In genomic region chr14:79314245-79315010, GRCm38 (mm10) we compare ENCODE assay signal across 14 mouse cellular contexts. TPM values are rescaled to one million over a fixed set of nuclear protein-coding genes. Genes with fewer than 3 reads are reported as not detected.
DNase-seq lines count a peak whose midpoint lies in the region; ATAC-seq lines count a peak whose summit lies in the region.
"Had no signal": no experiment of that assay in that cellular context is flagged by ENCODE, and none has a peak within 500 bp of the region (broad histone marks: within the 10 kb centered on the region; RNA-seq: fewer than 3 reads in every experiment).

No protein-coding gene starts in this region.

- no peaks in the 10 kb centered on the region for H3K9me3 ChIP-seq in midbrain, embryonic 16.5 days (replicated peaks; ENCODE audit: control insufficient read depth, low read length, poor library complexity, severe bottlenecking)
- no peaks in the 10 kb centered on the region for H3K9me3 ChIP-seq in midbrain, embryonic 10.5 days (replicated peaks)
- H3K9me3 ChIP-seq in forebrain, embryonic 16.5 days (ENCODE audit: control insufficient read depth, low read length), result no peaks in the 10 kb centered on the region

- H3K4me3 ChIP-seq in midbrain, embryonic 16.5 days (ENCODE audit: low read depth, low read length), result no peak overlapping the region
- H3K4me3 ChIP-seq in midbrain, embryonic 10.5 days, result no peak overlapping the region
- H3K4me3 ChIP-seq in forebrain, embryonic 16.5 days (replicated peaks; ENCODE audit: low read length), result no peak overlapping the region
- H3K4me3 ChIP-seq: erythroblast, embryonic 14.5 days had no signal

- peak; percentile 76 for DNase-seq in heart, adult 11 months
- no peak for DNase-seq in heart, postnatal 14 days
- no peak for DNase-seq in midbrain, embryonic 10.5 days (ENCODE audit: low spot score)
- DNase-seq in urinary bladder, postnatal 14 days (ENCODE audit: low spot score), result no peak
- DNase-seq in T-cell, adult 2 months (ENCODE audit: low spot score), result no peak
- DNase-seq in kidney, adult 9 months, result no peak
- DNase-seq: adrenal gland, adult 2 months; cerebellum, postnatal 25 days; gastrocnemius, postnatal 36 days; lung, postnatal 14 days had no signal

- no peaks in the 10 kb centered on the region for H3K27me3 ChIP-seq in midbrain, embryonic 16.5 days (ENCODE audit: control insufficient read depth, insufficient read depth, low read depth, low read length)
- H3K27me3 ChIP-seq in midbrain, embryonic 10.5 days (ENCODE audit: low read depth, poor library complexity, severe bottlenecking), result no peaks in the 10 kb centered on the region
- no peaks in the 10 kb centered on the region for H3K27me3 ChIP-seq in forebrain, embryonic 16.5 days (replicated peaks; ENCODE audit: control insufficient read depth, insufficient read depth, low read length)

- H3K4me2 ChIP-seq in midbrain, embryonic 16.5 days (ENCODE audit: low read length), result no peak overlapping the region
- H3K4me2 ChIP-seq in forebrain, embryonic 16.5 days (ENCODE audit: low read length), result no peak overlapping the region

- H3K4me1 ChIP-seq in midbrain, embryonic 16.5 days (ENCODE audit: control insufficient read depth, insufficient read depth, low read length), result no peaks in the 10 kb centered on the region
- H3K4me1 ChIP-seq in midbrain, embryonic 10.5 days, result no peaks in the 10 kb centered on the region
- peaks cover 10% of the 10 kb centered on the region; the same call in 1 of the 2 replicates for H3K4me1 ChIP-seq in forebrain, embryonic 16.5 days (replicated peaks; ENCODE audit: control insufficient read depth, insufficient read depth, low read length)

- no peaks in the 10 kb centered on the region for H3K36me3 ChIP-seq in midbrain, embryonic 16.5 days (ENCODE audit: control insufficient read depth, insufficient read depth, low read length)
- H3K36me3 ChIP-seq in midbrain, embryonic 10.5 days, result no peaks in the 10 kb centered on the region
- H3K36me3 ChIP-seq in forebrain, embryonic 16.5 days (ENCODE audit: control insufficient read depth, insufficient read depth), result no peaks in the 10 kb centered on the region

- intact Hi-C loops in heart, postnatal 14 days (cut with DNase I), result no loop called here

- ATAC-seq in midbrain, embryonic 16.5 days, result no peak
- peak; percentile 39; the same call in 1 of the 2 replicates for ATAC-seq in forebrain, embryonic 16.5 days

- H3K27ac ChIP-seq in midbrain, embryonic 16.5 days (ENCODE audit: low read length), result peak overlapping the region; percentile 9; the same call in 1 of the 2 replicates
- H3K27ac ChIP-seq in midbrain, embryonic 10.5 days (replicated peaks), result no peak overlapping the region
- H3K27ac ChIP-seq in forebrain, embryonic 16.5 days (ENCODE audit: low read length), result peak overlapping the region; percentile 71
- H3K27ac ChIP-seq: stomach, postnatal 0 days had no signal

- H3K9ac ChIP-seq in midbrain, embryonic 16.5 days (ENCODE audit: low read depth, low read length), result no peak overlapping the region
- no peak overlapping the region for H3K9ac ChIP-seq in forebrain, embryonic 16.5 days (replicated peaks; ENCODE audit: low read depth, low read length)

- 80% methylated on average over 12 of the region's 12 CpGs for WGBS in midbrain, embryonic 16.5 days
- 83% methylated on average over 12 of the region's 12 CpGs for WGBS in midbrain, embryonic 10.5 days
- 59% methylated on average over 12 of the region's 12 CpGs for WGBS in forebrain, embryonic 16.5 days

RNA-seq across cellular contexts. Expression of gene Rgcc, which starts 13.0 kb away (rescaled TPM):
- 10 to 100 TPM; 78.5 to 80.3 TPM for total RNA-seq in heart, postnatal 14 days (2021)
- 26.3 and 36.4 TPM in 2 replicates for polyA plus RNA-seq in midbrain, embryonic 16.5 days (2015; fragmentation: Nextera tagmentation; extraction: Ambion mirVana)
- polyA plus RNA-seq in midbrain, embryonic 10.5 days (2016; fragmentation: Nextera tagmentation; extraction: Ambion mirVana), result 16.1 and 18.7 TPM in 2 replicates
- 58.0 and 62.8 TPM in 2 replicates for polyA plus RNA-seq in forebrain, embryonic 16.5 days (2015; fragmentation: Nextera tagmentation; extraction: Ambion mirVana)
